Mouse (Mus musculus): ENCODE data around the gene Cd274. TPM values are rescaled to one million over a fixed set of nuclear protein-coding genes. Genes with fewer than 3 reads are reported as not detected.

The Cd274 gene
- 0.43 and 0.86 TPM in 2 replicates for polyA plus RNA-seq (2014; fragmentation: Nextera tagmentation; extraction: Ambion mirVana)

- H3K27ac ChIP-seq (ENCODE audit: low read depth, low read length): peak within 1 kb of the TSS; percentile 46; the same call in 1 of the 2 replicates
- no peaks in the 10 kb centered on the region for H3K27me3 ChIP-seq (replicated peaks; ENCODE audit: control insufficient read depth, insufficient read depth, low read length)
- DNase-seq (ENCODE audit: low spot score) (peak; percentile 82), ATAC-seq (replicated peaks; ENCODE audit: low FRiP score) (peak; percentile 93)
- H3K4me1 ChIP-seq (replicated peaks; ENCODE audit: control insufficient read depth, insufficient read depth, low read length): peaks cover 13% of the 10 kb centered on the region
- WGBS: 3% methylated on average over 26 of the region's 26 CpGs
- peak within 1 kb of the TSS; percentile 68 for H3K4me2 ChIP-seq
- H3K36me3 ChIP-seq (ENCODE audit: control insufficient read depth, insufficient read depth, low read length): no peaks in the 10 kb centered on the region
- H3K4me3 ChIP-seq (ENCODE audit: low read depth, low read length): peak within 1 kb of the TSS; percentile 66
- no peaks in the 10 kb centered on the region for H3K9me3 ChIP-seq (ENCODE audit: control insufficient read depth, low read length)
- peak within 1 kb of the TSS; percentile 66 for H3K9ac ChIP-seq (ENCODE audit: low read depth, low read length)
These were observed at the start of gene Cd274, which contains the start of gene Plgrkt for GRCm38 (mm10) chr19:29366969-29367622. Gene Cd274 (plus strand): TSS chr19:29367455. Gene Plgrkt (minus strand): TSS chr19:29367390.

GRCm38 (mm10) chr19:29323416-29324049 lies 43.7 kb upstream of the Cd274 start:
- ATAC-seq (replicated peaks; ENCODE audit: low FRiP score) (no peak), DNase-seq (ENCODE audit: low spot score) (no peak)
- no peak overlapping the region for H3K27ac ChIP-seq (ENCODE audit: low read depth, low read length)
- H3K36me3 ChIP-seq (ENCODE audit: control insufficient read depth, insufficient read depth, low read length): no peaks in the 10 kb centered on the region
- no peaks in the 10 kb centered on the region for H3K9me3 ChIP-seq (ENCODE audit: control insufficient read depth, low read length)
- no peak overlapping the region for H3K4me2 ChIP-seq
- H3K4me1 ChIP-seq (replicated peaks; ENCODE audit: control insufficient read depth, insufficient read depth, low read length): peaks cover 3% of the 10 kb centered on the region; the same call in 1 of the 2 replicates
- H3K27me3 ChIP-seq (replicated peaks; ENCODE audit: control insufficient read depth, insufficient read depth, low read length): 0 out of 2 replicates have a peak, but pooled peaks cover 3% of the 10 kb centered on the region
- H3K4me3 ChIP-seq (ENCODE audit: low read depth, low read length): no peak overlapping the region
- no peak overlapping the region for H3K9ac ChIP-seq (ENCODE audit: low read depth, low read length)
- WGBS: 63% methylated on average over 8 of the region's 8 CpGs

GRCm38 (mm10) chr19:29325053-29325851 lies 42.0 kb upstream of the Cd274 start, which contains the start of gene Insl6:
Gene Insl6 (minus strand): TSS chr19:29325356.
- ATAC-seq (replicated peaks; ENCODE audit: low FRiP score) (peak; percentile 94), DNase-seq (ENCODE audit: low spot score) (peak; percentile 80)
- peaks cover 3% of the 10 kb centered on the region; the same call in 1 of the 2 replicates for H3K4me1 ChIP-seq (replicated peaks; ENCODE audit: control insufficient read depth, insufficient read depth, low read length)
- 4% methylated on average over 29 of the region's 31 CpGs for WGBS
- no peaks in the 10 kb centered on the region for H3K9me3 ChIP-seq (ENCODE audit: control insufficient read depth, low read length)
- H3K27me3 ChIP-seq (replicated peaks; ENCODE audit: control insufficient read depth, insufficient read depth, low read length): 0 out of 2 replicates have a peak, but pooled peaks cover 3% of the 10 kb centered on the region
- peak within 1 kb of the TSS; percentile 30 for H3K4me3 ChIP-seq (ENCODE audit: low read depth, low read length)
- H3K9ac ChIP-seq (ENCODE audit: low read depth, low read length): peak within 1 kb of the TSS; percentile 56; the same call in 1 of the 2 replicates
- no peaks in the 10 kb centered on the region for H3K36me3 ChIP-seq (ENCODE audit: control insufficient read depth, insufficient read depth, low read length)
- peak within 1 kb of the TSS; percentile 69 for H3K4me2 ChIP-seq
- no peak within 1 kb of the TSS for H3K27ac ChIP-seq (ENCODE audit: low read depth, low read length)

- no peak overlapping the region for H3K9ac ChIP-seq (ENCODE audit: low read depth, low read length)
- 57% methylated on average over 9 of the region's 9 CpGs for WGBS
- H3K4me2 ChIP-seq: peak overlapping the region; percentile 69
- H3K27me3 ChIP-seq (replicated peaks; ENCODE audit: control insufficient read depth, insufficient read depth, low read length): 0 out of 2 replicates have a peak, but pooled peaks cover 3% of the 10 kb centered on the region
- ATAC-seq (replicated peaks; ENCODE audit: low FRiP score): no peak
- H3K4me3 ChIP-seq (ENCODE audit: low read depth, low read length): 0 out of 2 replicates have a peak overlapping the region, but pooled peaks have one; percentile 7
- no peak overlapping the region for H3K27ac ChIP-seq (ENCODE audit: low read depth, low read length)
- H3K4me1 ChIP-seq (replicated peaks; ENCODE audit: control insufficient read depth, insufficient read depth, low read length): peaks cover 3% of the 10 kb centered on the region; the same call in 1 of the 2 replicates
- no peaks in the 10 kb centered on the region for H3K9me3 ChIP-seq (ENCODE audit: control insufficient read depth, low read length)
- H3K36me3 ChIP-seq (ENCODE audit: control insufficient read depth, insufficient read depth, low read length): no peaks in the 10 kb centered on the region
- no peak for DNase-seq (ENCODE audit: low spot score)
These were observed 41.4 kb upstream of the Cd274 start for GRCm38 (mm10) chr19:29325852-29326180.

GRCm38 (mm10) chr19:29326396-29326795 lies 40.9 kb upstream of the Cd274 start:
- Histone ChIP-seq H3K27ac (ENCODE audit: low read depth, low read length) (no peak overlapping the region), H3K9ac (ENCODE audit: low read depth, low read length) (no peak overlapping the region), H3K4me1 (replicated peaks; ENCODE audit: control insufficient read depth, insufficient read depth, low read length) (peaks cover 3% of the 10 kb centered on the region; the same call in 1 of the 2 replicates), H3K36me3 (ENCODE audit: control insufficient read depth, insufficient read depth, low read length) (no peaks in the 10 kb centered on the region), H3K27me3 (replicated peaks; ENCODE audit: control insufficient read depth, insufficient read depth, low read length) (0 out of 2 replicates have a peak, but pooled peaks cover 3% of the 10 kb centered on the region), H3K4me3 (ENCODE audit: low read depth, low read length) (no peak overlapping the region), H3K9me3 (ENCODE audit: control insufficient read depth, low read length) (no peaks in the 10 kb centered on the region), H3K4me2 (no peak overlapping the region)
- no peak for DNase-seq (ENCODE audit: low spot score)
- WGBS: 93% methylated on average over 4 of the region's 4 CpGs
- ATAC-seq (replicated peaks; ENCODE audit: low FRiP score): no peak

- WGBS: 79% methylated on average over 13 of the region's 13 CpGs
- no peak for ATAC-seq (replicated peaks; ENCODE audit: low FRiP score)
- Histone ChIP-seq H3K4me2 (no peak overlapping the region), H3K9ac (ENCODE audit: low read depth, low read length) (no peak overlapping the region), H3K9me3 (ENCODE audit: control insufficient read depth, low read length) (no peaks in the 10 kb centered on the region), H3K27ac (ENCODE audit: low read depth, low read length) (no peak overlapping the region), H3K27me3 (replicated peaks; ENCODE audit: control insufficient read depth, insufficient read depth, low read length) (0 out of 2 replicates have a peak, but pooled peaks cover 3% of the 10 kb centered on the region), H3K4me1 (replicated peaks; ENCODE audit: control insufficient read depth, insufficient read depth, low read length) (peaks cover 3% of the 10 kb centered on the region; the same call in 1 of the 2 replicates), H3K36me3 (ENCODE audit: control insufficient read depth, insufficient read depth, low read length) (no peaks in the 10 kb centered on the region), H3K4me3 (ENCODE audit: low read depth, low read length) (no peak overlapping the region)
- DNase-seq (ENCODE audit: low spot score): no peak
These were observed 40.3 kb upstream of the Cd274 start for GRCm38 (mm10) chr19:29326822-29327552.

GRCm38 (mm10) chr19:29334068-29334745 lies 33.0 kb upstream of the Cd274 start, which contains the start of gene Rln1:
Gene Rln1 (minus strand): TSS chr19:29334670.
- DNase-seq (ENCODE audit: low spot score) (no peak), ATAC-seq (replicated peaks; ENCODE audit: low FRiP score) (no peak)
- 8% methylated on average over 23 of the region's 23 CpGs for WGBS
- peak within 1 kb of the TSS; percentile 43 for H3K4me3 ChIP-seq (ENCODE audit: low read depth, low read length)
- H3K27ac ChIP-seq (ENCODE audit: low read depth, low read length): no peak within 1 kb of the TSS
- peak within 1 kb of the TSS; percentile 67 for H3K4me2 ChIP-seq
- H3K9me3 ChIP-seq (ENCODE audit: control insufficient read depth, low read length): no peaks in the 10 kb centered on the region
- H3K27me3 ChIP-seq (replicated peaks; ENCODE audit: control insufficient read depth, insufficient read depth, low read length): peaks cover 15% of the 10 kb centered on the region
- no peak within 1 kb of the TSS for H3K9ac ChIP-seq (ENCODE audit: low read depth, low read length)
- H3K36me3 ChIP-seq (ENCODE audit: control insufficient read depth, insufficient read depth, low read length): no peaks in the 10 kb centered on the region
- no peaks in the 10 kb centered on the region for H3K4me1 ChIP-seq (replicated peaks; ENCODE audit: control insufficient read depth, insufficient read depth, low read length)

Measured in liver, embryonic 11.5 days (tissue).